Mouse (Mus musculus) heart, embryonic 14.5 days (tissue): ENCODE data around the gene 4922502D21Rik. TPM values are rescaled to one million over a fixed set of nuclear protein-coding genes. Genes with fewer than 3 reads are reported as not detected.
"Not testable (repeated sequence)": the region's sequence is repeated elsewhere in the genome, so short reads cannot be mapped to it uniquely, and the experiment has no call there.

Experiments used
- ATAC-seq: fragments of 200-750 bp; cut with Nextera tagmentation; 2 replicates; pipeline ENCODE4 v1.8.0; 2017; ENCODE audit warnings: low read depth, moderate TSS enrichment; ENCODE audit not compliant: insufficient number of reproducible peaks, insufficient read depth, low FRiP score
- H3K27ac ChIP-seq, 2 experiments: fragments of 200-500 bp in 1 of 2; fragments of 300-500 bp in 1 of 2; sonication (generic) in 1 of 2; replicated peaks in 1 of 2; 2 replicates each; pipeline ENCODE4 v1.5.1; 2012 to 2014; ENCODE audit warnings: low read depth in 2 of 2, low read length in 2 of 2, control low read depth in 1 of 2, mild to moderate bottlenecking in 1 of 2, mixed read lengths in 1 of 2; ENCODE audit not compliant: control insufficient read depth in 1 of 2, insufficient read depth in 1 of 2
- H3K27me3 ChIP-seq: fragments of 300-500 bp; sonication (generic); 2 replicates; pipeline ENCODE4 v1.6.1; 2014; ENCODE audit warnings: mild to moderate bottlenecking, low read length, control low read depth; ENCODE audit not compliant: control insufficient read depth, insufficient read depth
- H3K36me3 ChIP-seq: fragments of 300-500 bp; sonication (generic); 2 replicates; pipeline ENCODE4 v1.6.1; 2014; ENCODE audit warnings: mild to moderate bottlenecking, control low read depth, low read length, mixed read lengths; ENCODE audit not compliant: control insufficient read depth, insufficient read depth
- H3K4me1 ChIP-seq, 2 experiments: fragments of 200-500 bp in 1 of 2; fragments of 300-500 bp in 1 of 2; sonication (generic) in 1 of 2; 2 replicates each; pipeline ENCODE4 v1.6.1; 2012 to 2014; ENCODE audit warnings: low read length in 2 of 2, control low read depth in 1 of 2, mixed read lengths in 1 of 2; ENCODE audit not compliant: control insufficient read depth in 2 of 2, insufficient read depth in 2 of 2
- H3K4me2 ChIP-seq: fragments of 300-500 bp; sonication (generic); 2 replicates; pipeline ENCODE4 v1.6.1; 2014; ENCODE audit warnings: mild to moderate bottlenecking, low read length
- H3K4me3 ChIP-seq, 2 experiments: fragments of 200-500 bp in 1 of 2; fragments of 300-500 bp in 1 of 2; sonication (generic) in 1 of 2; 2 replicates each; pipeline ENCODE4 v1.5.1; 2012 to 2014; ENCODE audit warnings: low read length in 2 of 2, mild to moderate bottlenecking in 2 of 2, control low read depth in 1 of 2, low read depth in 1 of 2, moderate library complexity in 1 of 2; ENCODE audit not compliant: control insufficient read depth in 1 of 2, insufficient read depth in 1 of 2
- H3K9ac ChIP-seq: fragments of 300-500 bp; sonication (generic); 2 replicates; pipeline ENCODE4 v1.6.1; 2014; ENCODE audit warnings: mild to moderate bottlenecking, low read length
- H3K9me3 ChIP-seq: fragments of 300-500 bp; sonication (generic); 2 replicates; pipeline ENCODE4 v1.6.1; 2016; ENCODE audit warnings: low read length, control low read depth; ENCODE audit not compliant: control insufficient read depth
- WGBS: fragments of 180-500 bp; shearing (Covaris S2); extraction: QIAGEN DNeasy Blood & Tissue Kit; methylation state at CpG from one replicate; pipeline ENCODE4 v1.1.7; 2014; 5-methylcytosine and 5-hydroxymethylcytosine counted together
- polyA plus RNA-seq: library from polyadenylated mRNA; unstranded; fragments of >200 nt; fragmentation: Nextera tagmentation; extraction: Ambion mirVana; gene quantifications from 2 replicates; pipeline ENCODE4 v1.2.1, GENCODE M21; 2014

4922502D21Rik gene
- polyA plus RNA-seq, 1 experiment from 2014 or later: not detected

DNA sequence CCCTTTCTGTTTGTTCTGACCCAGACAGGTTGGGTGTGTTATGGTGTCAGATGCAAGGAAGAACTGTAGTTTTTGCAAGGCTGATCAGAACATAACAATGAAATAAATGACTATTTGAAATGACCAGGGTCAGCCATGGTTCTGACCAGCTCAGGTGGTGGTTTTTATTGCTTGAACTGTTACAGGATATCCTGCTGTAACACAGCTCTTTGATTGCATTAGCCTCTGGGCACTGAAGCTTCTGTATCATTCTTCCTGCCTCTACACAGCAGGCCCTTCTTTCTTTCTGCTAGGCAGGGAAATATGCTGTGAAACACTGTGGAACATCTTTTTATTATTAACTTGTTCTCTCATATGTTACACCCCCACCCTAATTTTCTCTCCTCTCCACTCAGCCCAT is 24.8 kb upstream of the 4922502D21Rik start:
- Histone ChIP-seq H3K36me3 (no peaks in the 10 kb centered on the region), H3K27me3 (no peaks in the 10 kb centered on the region), H3K4me1 (no peaks in the 10 kb centered on the region), H3K4me3 (no peak overlapping the region), H3K27ac (no peak overlapping the region), H3K9me3 (no peaks in the 10 kb centered on the region), H3K4me2 (no peak overlapping the region), H3K9ac (no peak overlapping the region)
- no peak for ATAC-seq

- no peaks in the 10 kb centered on the region for H3K27me3 ChIP-seq
- 91% methylated on average over 2 of the region's 2 CpGs for WGBS
- H3K9me3 ChIP-seq: no peaks in the 10 kb centered on the region
- H3K4me1 ChIP-seq: no peaks in the 10 kb centered on the region
- no peaks in the 10 kb centered on the region for H3K36me3 ChIP-seq
- H3K27ac ChIP-seq: no peak overlapping the region
- no peak overlapping the region for H3K9ac ChIP-seq
- no peak for ATAC-seq
- no peak overlapping the region for H3K4me2 ChIP-seq
- H3K4me3 ChIP-seq: no peak overlapping the region
Observed at GRCm38 (mm10) chr6:129355774-129356173, 24.2 kb upstream of the 4922502D21Rik start.

GRCm38 (mm10) chr6:129351091-129351490 is 19.5 kb upstream of the 4922502D21Rik start:
- ATAC-seq: no peak
- Histone ChIP-seq H3K9me3 (peaks cover 8% of the 10 kb centered on the region; the same call in 1 of the 2 replicates), H3K4me2 (no peak overlapping the region), H3K4me1 (no peaks in the 10 kb centered on the region), H3K36me3 (no peaks in the 10 kb centered on the region), H3K4me3 (no peak overlapping the region), H3K27ac (no peak overlapping the region), H3K27me3 (no peaks in the 10 kb centered on the region), H3K9ac (no peak overlapping the region)
- 70% methylated on average over 3 of the region's 3 CpGs for WGBS

DNA sequence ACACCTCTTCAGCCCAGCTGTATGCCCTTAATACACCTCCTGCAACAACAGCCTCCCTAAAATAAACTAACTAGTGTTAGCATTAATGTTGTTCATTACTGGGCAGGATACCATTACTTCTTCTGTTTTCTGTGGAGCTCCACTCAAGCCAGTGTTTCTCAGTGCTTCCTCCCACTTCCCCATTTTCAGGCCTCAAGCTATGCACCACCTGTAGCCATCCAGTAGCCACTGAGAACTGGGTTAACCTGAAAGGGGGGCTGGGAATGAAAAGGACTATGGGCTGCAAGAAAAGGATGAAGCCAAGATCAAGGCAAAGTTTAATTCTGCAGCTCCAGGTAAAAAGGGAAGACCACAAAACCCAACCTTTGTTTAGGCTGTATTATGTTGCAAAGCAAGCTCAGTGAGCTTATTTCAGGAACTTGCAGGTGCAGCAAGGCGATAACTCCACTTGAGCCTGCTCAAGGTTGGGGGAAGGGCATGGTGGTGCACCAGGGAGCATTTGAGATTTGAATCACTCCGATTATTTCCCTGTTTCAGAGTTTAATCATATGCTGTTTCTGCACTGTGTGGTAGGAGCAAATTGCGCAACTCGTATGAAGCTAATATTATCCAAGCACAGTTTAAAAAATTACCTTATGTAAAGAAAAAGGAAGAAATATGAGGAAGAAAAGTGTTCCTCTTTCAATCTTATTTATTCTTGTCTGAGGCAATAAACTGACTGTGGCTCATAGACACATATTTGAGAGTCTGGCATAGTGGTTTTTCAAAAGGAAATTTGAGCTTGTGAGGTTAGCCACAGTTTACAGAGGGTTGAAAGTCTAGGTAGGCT is 18.1 kb upstream of the 4922502D21Rik start:
- WGBS: 58% methylated on average over 4 of the region's 4 CpGs
- no peak overlapping the region for H3K27ac ChIP-seq
- H3K27me3 ChIP-seq: no peaks in the 10 kb centered on the region
- no peaks in the 10 kb centered on the region for H3K4me1 ChIP-seq
- H3K9me3 ChIP-seq: peaks cover 8% of the 10 kb centered on the region; the same call in 1 of the 2 replicates
- no peak overlapping the region for H3K4me3 ChIP-seq
- no peak overlapping the region for H3K9ac ChIP-seq
- ATAC-seq: no peak
- no peaks in the 10 kb centered on the region for H3K36me3 ChIP-seq
- no peak overlapping the region for H3K4me2 ChIP-seq

- no peak overlapping the region for H3K9ac ChIP-seq
- H3K36me3 ChIP-seq: no peaks in the 10 kb centered on the region
- no peak overlapping the region for H3K4me3 ChIP-seq
- H3K27ac ChIP-seq: no peak overlapping the region
- no peaks in the 10 kb centered on the region for H3K4me1 ChIP-seq
- H3K4me2 ChIP-seq: no peak overlapping the region
- WGBS: 67% methylated on average over 3 of the region's 3 CpGs
- no peak for ATAC-seq
- peaks cover 8% of the 10 kb centered on the region; the same call in 1 of the 2 replicates for H3K9me3 ChIP-seq
- no peaks in the 10 kb centered on the region for H3K27me3 ChIP-seq
Observed at GRCm38 (mm10) chr6:129344408-129344807, 12.8 kb upstream of the 4922502D21Rik start.

DNA sequence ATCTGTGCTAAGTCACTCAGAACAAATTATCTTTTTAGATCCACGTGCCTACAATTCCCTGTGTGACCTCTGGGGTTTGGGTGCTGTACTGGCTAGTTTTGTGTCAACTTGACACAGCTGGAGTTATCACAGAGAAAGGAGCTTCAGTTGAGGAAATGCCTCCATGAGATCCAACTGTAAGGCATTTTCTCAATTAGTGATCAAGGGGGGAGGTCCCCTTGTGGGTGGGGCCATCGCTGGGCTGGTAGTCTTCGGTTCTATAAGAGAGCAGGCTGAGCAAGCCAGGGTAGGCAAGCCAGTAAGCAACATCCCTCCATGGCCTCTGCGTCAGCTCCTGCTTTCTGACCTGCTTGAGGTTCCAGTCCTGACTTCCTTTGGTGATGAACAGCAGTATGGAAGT is 10.8 kb upstream of the 4922502D21Rik start, which contains the start of gene Clec12a:
Gene Clec12a, plus strand, starts transcription at position 301 of the 400 bp plus-strand sequence.
- not testable (repeated sequence) for H3K9ac ChIP-seq, H3K27ac ChIP-seq, ATAC-seq, H3K9me3 ChIP-seq, H3K4me3 ChIP-seq, H3K4me2 ChIP-seq, H3K36me3 ChIP-seq, H3K27me3 ChIP-seq, H3K4me1 ChIP-seq
- WGBS: 68% methylated on average over 4 of the region's 4 CpGs

DNA sequence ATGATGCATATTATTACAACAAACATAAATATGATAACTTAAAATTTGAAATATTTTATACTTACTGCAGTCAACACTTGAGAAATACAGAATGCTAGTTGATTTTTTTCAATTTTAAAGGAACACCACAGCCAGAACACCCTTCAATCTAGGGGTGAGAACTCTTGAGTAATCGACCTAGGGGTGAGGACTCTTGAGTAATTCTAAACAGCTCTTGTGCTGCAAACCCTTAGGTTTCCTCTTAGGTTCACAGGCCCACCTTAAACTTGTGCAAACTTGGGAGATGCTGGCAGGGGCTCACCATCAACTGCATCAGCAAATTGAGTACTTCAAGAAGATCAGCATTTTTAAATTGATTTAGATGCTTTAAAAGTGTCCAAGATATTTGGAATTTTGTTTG is 6.2 kb upstream of the 4922502D21Rik start:
- H3K4me2 ChIP-seq: no peak overlapping the region
- no peak overlapping the region for H3K4me3 ChIP-seq
- no peaks in the 10 kb centered on the region for H3K36me3 ChIP-seq
- H3K27ac ChIP-seq: no peak overlapping the region
- H3K9ac ChIP-seq: no peak overlapping the region
- WGBS: 59% methylated on average over 1 of the region's 1 CpGs
- H3K9me3 ChIP-seq: no peaks in the 10 kb centered on the region
- H3K27me3 ChIP-seq: no peaks in the 10 kb centered on the region
- H3K4me1 ChIP-seq: no peaks in the 10 kb centered on the region
- no peak for ATAC-seq

GRCm38 (mm10) chr6:129333674-129334078 is 2.1 kb upstream of the 4922502D21Rik start:
- no peak for ATAC-seq
- no peaks in the 10 kb centered on the region for H3K27me3 ChIP-seq
- H3K36me3 ChIP-seq: no peaks in the 10 kb centered on the region
- H3K4me3 ChIP-seq: no peak overlapping the region
- no peaks in the 10 kb centered on the region for H3K9me3 ChIP-seq
- H3K4me2 ChIP-seq: 0 out of 2 replicates have a peak overlapping the region, but pooled peaks have one; percentile 23
- 24% methylated on average over 11 of the region's 11 CpGs for WGBS
- no peaks in the 10 kb centered on the region for H3K4me1 ChIP-seq
- no peak overlapping the region for H3K27ac ChIP-seq
- H3K9ac ChIP-seq: no peak overlapping the region
